Comparison of ENCODE assay signal across 8 mouse cellular contexts in genomic region chr1:23286741-23287140, GRCm38 (mm10).
DNase-seq lines count a peak whose midpoint lies in the region; ATAC-seq and TF ChIP-seq lines count a peak whose summit lies in the region.

No protein-coding gene starts in this region.

- TF ChIP-seq POLR2A in brain, embryonic 14.5 days (IDR thresholded peaks at IDR 0.05; ENCODE audit: borderline replicate concordance, extremely low read depth, insufficient read depth, insufficient read length, poor library complexity, severe bottlenecking), result no peak

- intact Hi-C loops in left cerebral cortex, postnatal 4 days (cut with DNase I), result loop anchor here (10.0 kb wide), 1 partner anchor 682 kb away; no protein-coding TSS in a partner anchor

- no peak for ATAC-seq in monocyte, adult 5-6 weeks (replicated peaks; ENCODE audit: insufficient number of reproducible peaks, low FRiP score, low TSS enrichment, poor library complexity, severe bottlenecking)

- DNase-seq in ovary, postnatal 36 days (ENCODE audit: low spot score), result peak; percentile 14
- DNase-seq in ovary, adult 18-20 months (ENCODE audit: low spot score), result no peak
- peak; percentile 78 for DNase-seq in brain, embryonic 14.5 days (ENCODE audit: low read depth)
- DNase-seq in forelimb bud, embryonic 11.5 days (ENCODE audit: low read depth, low spot score), result peak; percentile 28
- DNase-seq in kidney, adult 8-10 months, result peak; percentile 58 to 69
- peak; percentile 47 for DNase-seq in left cerebral cortex, postnatal 4 days
- DNase-seq in retina, embryonic 14.5 days (ENCODE audit: low spot score), result peak; percentile 55

- peak; percentile 54; the same call in 1 of the 2 replicates for TF ChIP-seq CTCF in brain, embryonic 14.5 days (IDR thresholded peaks at IDR 0.05; ENCODE audit: borderline replicate concordance, extremely low read depth, insufficient read depth, insufficient read length)
